Mouse (Mus musculus) liver, embryonic 14.5 days (tissue): ENCODE results near the gene Klrb1b.

Experiments
- CTCF ChIP-seq: IDR thresholded peaks from 2 replicates; pipeline ENCODE4 v1.5.1; 2016; ENCODE audit warnings: antibody characterized with exemption, low read depth, control low read depth
- EP300 ChIP-seq: IDR thresholded peaks from 2 replicates; pipeline ENCODE4 v1.6.1; 2016; ENCODE audit warnings: antibody characterized with exemption, low read depth

- TF ChIP-seq CTCF = no peak
- TF ChIP-seq EP300 = no peak
Observed at GRCm38 (mm10) chr6:128835571-128835970, 9.4 kb upstream of the Klrb1b start.
